Mouse (Mus musculus): ENCODE results near the gene Ahsa2.
"Not testable (repeated sequence)": the region's sequence is repeated elsewhere in the genome, so short reads cannot be mapped to it uniquely, and the experiment has no call there.

Gene Ahsa2

DNA sequence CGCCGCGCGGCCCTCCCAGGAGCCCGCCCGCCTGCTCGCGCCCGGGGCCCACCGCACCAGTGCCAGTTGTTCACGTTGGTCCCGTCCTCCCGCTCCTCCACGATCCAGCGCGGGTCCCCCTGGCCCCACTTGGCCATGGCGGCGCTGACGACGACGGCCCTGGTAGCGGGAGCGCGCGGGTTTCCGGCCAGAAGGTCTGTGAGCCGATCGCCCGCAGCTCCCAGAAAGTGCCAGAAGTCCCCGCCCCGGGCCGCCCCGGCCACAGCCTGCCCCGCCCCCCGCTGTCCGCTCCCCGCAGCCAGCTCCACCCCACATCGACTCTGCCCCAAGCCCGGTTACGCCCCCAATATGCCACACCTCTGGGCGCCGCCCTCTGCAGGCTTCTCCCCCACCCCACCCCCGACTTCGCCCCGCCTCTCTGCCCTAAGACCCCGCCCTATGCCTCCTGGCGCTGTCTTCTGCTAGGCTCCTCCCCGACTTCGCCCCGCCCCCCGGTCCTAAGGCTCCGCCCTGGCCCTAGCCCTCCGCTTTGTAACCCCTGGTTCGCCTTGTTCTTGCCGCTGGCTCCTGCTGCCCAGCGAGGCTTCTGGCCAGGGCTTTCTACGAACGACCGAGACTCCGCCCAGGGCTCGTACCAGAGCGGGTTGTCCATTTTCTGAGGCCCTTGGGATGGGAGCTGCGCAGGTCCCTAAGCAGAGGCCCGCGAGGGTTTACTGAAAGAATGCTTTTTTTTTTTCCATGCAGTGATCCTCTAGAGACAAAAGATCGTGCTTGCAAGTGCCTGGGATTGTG lies at the start of gene Ahsa2:
Ahsa2 (minus strand) TSS at position 313 of the 792 bp plus-strand sequence.
- in situ Hi-C loops (cut with MboI, MseI) = no loop called here

DNA sequence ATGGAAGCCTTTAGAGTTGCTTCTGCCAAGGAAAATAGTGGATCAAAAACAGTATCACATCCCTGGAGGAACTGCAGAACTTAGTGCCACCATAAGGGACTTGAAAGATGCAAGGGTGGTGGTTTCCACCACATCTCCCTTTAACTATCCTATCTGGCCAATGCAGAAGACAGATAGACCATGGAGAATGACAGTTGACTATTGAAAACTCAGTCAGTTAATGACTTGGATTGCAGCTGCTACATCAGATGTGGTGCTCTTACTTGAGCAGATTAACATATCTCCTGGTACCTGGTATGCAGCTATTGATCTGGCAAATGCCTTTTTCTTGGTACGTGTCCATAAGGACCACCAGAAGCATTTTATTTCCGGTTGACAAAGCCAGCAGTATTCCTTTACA lies 39.6 kb upstream of the Ahsa2 start:
- in situ Hi-C loops (cut with MboI, MseI) = no loop called here

DNA sequence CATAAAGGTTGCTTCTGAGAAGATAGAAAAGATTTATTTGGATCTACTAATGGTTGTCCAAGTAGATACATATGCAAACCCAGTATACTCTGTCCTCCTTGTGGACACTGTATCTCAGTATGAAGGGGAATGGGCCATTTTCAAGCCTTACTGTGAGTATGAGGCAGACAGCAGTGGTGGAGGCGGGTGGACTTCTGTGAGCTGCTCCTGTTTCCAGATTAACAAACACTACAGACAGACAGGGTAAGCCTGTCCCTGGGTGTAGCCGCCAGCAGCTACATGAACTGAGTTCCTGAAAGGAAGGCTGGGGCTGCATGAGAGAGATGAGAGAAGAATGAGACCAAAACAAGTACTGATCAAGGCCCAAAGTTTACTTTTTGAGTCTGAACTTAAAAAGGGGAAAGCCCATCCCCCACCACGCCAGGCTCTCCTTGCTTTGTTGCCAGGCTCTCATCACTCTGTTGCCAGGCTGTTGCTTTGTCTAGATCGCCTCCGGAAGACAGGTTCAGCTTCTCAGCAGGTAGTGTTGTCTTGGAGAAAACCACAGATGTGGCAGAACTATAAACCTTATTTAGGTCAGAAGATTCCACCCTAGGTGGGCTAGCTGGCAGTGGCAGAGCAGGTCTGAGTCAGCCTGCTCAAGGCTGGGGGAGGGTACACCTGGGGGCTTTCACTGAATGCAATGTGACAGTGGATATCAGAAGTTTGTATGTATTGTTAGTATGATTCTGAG lies 22.8 kb upstream of the Ahsa2 start, which contains the start of gene 1700093K21Rik:
1700093K21Rik (minus strand) TSS at position 683 of the 733 bp plus-strand sequence.
- in situ Hi-C loops (cut with MboI, MseI) = no loop called here

DNA sequence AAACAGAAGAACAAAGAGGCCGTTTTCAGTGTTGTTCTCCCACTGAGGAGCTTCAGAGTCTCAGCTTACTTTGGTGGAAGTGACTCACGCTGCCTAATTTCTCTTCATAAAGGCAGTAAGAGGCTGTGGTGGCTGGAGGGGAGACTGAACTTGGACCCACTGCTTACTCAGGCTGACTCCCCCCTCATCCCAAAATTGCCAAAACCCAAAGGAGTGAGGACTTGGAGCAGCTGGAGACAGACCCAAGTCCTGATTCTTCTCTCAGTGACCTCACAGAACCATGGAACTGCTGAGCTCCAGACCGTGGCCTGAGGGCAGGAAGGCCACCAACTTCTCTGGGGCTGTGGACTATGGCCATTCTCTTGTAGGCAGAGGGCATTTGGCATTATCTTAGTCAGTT lies 21.2 kb upstream of the Ahsa2 start:
- in situ Hi-C loops (cut with MboI, MseI) = no loop called here

DNA sequence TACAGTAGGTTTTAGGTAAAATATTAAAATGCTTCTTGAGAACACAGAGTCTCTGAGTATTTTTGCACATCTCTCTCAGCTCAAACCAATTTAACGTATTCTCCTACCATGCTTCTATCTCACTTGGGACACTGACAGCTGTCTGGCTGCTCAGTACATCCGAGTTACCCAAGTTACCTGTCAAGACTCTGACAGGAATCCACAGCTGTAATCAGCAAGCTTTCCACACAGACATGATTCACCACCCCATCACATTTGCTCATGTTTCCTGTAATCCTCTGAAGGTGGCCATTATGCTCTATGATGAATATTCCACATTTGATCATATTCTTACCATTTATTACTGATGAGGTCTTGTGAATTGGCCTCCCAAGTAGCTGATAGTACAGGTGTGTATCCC lies 17.5 kb upstream of the Ahsa2 start:
- in situ Hi-C loops (cut with MboI, MseI) = no loop called here

DNA sequence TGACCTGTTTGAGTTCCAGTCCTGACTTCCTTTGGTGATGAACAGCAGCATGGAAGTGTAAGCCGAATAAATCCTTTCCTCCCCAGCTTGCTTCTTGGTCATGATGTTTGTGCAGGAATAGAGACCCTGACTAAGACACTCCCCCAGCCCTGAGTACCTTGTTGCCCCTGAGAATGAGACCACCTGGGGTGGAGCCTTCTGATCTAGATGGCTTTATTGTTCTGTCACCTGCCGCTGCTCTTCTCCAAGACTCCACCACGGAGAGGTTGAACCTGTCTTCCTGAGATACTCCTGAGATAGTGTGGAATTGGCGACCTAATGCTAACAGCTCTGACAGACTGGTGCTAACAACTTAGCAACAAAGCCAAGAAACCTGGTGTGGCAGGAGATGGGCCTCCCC lies 17.0 kb upstream of the Ahsa2 start:
- in situ Hi-C loops (cut with MboI, MseI) = not testable (repeated sequence)

DNA sequence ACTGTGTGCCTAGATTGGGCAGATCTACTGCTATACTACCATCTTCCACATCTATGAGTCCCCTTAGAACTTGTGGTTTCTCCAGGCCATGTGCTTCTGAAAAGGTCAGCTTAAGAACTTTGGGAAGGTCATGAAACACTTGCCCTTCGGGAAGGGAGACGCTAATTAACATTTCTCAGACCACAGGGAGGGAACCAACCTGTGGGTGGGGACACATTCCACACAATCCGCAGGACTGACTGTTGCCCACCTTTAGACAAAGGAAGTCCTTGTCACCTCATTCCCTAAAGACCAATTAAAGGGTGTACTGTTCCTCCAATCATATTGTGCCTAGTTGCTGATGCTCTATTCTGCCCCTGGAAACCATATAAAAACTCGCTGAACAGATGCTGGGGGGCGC lies 7.0 kb upstream of the Ahsa2 start:
- in situ Hi-C loops (cut with MboI, MseI) = not testable (repeated sequence)

DNA sequence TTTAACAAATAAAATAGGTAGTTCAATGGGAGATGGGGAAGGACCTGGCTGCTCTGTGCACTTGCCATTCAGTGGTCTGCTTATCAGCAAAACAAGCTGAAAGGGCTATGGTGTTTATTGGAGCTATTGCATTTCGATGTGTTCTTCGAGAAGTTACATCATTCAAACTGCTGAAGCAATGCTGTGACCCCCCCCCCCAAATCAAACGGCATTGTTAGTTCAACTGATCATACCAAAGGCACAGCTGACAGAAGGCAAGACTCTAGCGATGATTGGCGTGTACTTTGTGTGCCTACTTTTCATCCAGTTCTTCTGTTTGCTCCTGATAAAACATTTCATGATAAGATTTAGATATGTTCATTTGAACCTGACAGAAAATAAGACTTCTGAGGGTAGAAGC lies 779 bp upstream of the Ahsa2 start:
- in situ Hi-C loops (cut with MboI, MseI) = no loop called here

DNA sequence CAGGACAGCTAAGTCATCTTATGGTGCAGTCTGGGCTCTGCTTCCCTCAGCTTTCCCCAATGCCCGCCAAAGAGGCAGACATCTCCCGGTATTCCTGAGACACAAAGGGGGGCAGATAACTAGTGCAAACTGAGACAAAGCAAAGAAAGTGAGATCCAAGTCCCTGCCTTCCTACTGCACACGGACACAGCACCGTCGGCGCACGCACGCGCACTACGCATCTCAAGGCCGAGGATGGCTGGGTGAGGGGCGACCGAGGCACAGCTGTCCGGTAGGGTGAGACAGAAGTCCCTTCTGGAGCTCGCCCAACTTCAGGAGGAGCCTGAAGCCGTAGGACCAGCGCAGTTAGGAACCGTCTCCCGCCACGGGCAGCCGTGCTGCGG lies 504 bp downstream of the Ahsa2 start:
- in situ Hi-C loops (cut with MboI, MseI) = no loop called here

DNA sequence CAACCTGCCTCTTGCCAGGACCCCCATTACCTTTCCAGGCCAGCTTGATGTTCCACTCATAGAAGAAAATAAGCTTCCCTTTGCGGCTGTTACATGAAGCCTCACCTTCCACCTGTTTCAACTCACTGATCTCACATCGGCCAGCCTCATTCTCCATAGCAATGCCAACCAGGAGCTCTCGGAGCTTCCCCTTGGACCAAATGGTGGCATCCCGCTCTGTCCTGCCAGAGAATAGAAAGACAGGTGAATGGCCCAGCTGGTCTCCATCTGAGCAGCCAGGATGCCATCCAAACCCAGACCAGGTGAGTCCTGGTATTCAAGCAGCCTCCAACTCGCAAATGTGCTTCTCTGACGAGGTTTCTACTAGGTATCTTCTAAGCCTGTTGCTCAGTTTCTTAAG lies 1.2 kb downstream of the Ahsa2 start:
- in situ Hi-C loops (cut with MboI, MseI) = no loop called here

DNA sequence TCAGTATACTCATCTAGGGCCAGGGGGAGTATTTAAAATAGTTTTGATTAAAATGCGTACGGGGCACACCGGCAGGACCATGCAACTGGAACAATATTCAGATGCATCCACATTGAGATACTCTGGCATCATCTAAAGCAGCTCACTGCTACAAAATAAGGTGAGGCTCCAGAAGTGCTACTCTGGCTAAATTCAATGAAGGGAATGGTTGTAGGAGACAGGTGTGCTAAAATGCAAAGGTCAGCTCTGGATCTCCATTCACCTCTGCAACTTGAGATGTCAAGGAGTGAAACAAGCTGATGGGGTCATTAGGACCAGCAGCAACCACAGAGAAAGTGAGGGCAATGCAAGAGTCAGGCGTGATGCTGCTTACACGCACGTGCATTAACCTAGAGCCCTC lies 2.6 kb downstream of the Ahsa2 start:
- in situ Hi-C loops (cut with MboI, MseI) = no loop called here

DNA sequence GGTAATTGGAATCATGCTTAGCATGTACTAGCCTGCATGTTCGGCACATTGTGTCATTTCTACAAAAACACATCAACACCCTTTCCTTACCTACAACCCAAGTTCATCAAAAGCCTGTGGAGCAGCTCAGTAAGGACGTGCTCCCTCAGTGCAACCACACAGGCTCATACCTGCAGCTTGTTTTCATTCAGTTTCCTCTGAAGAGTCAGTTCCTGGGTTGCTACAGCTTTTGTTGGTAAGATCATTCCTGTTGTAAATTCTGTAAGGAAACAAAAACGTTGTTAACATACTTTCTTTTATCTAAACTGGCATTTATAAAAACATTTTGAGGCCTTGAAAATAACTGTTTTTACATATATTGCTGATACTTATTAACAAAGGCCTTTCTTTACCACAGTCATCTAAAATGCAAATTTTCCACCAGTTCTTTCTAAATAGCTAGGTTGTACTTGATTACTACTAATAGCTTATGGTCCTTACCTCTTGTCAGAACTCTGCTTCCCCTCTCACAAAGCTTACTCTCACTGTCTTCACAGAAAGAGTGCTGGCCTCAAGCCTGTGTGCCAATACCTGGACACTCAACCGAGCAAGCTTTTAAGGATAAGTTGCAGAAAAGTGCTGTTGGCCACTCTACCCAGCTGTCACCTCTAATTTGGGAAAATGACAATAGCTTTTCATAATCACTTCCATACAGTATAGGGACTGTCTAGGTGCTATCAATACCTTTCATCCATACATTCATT lies 5.6 kb downstream of the Ahsa2 start:
- in situ Hi-C loops (cut with MboI, MseI) = no loop called here

DNA sequence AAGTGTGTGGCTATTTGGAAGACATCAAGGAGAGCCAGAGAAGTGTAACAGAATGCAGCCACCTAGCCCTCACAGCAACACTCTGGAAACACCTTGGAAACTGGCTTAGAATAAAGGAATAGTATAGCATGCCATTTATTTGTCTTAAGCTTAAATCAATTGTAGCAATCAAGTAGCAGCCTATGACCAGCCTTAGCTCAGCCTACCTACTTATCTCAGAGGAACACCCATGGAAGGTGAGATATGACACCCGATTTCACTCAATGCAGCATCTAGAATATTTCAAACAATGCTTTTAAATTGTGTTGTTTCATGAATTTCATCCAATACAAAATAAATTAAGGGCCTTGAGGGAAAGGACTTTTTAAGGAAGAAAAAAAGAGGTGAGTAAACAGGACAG lies 7.9 kb downstream of the Ahsa2 start:
- in situ Hi-C loops (cut with MboI, MseI) = no loop called here

DNA sequence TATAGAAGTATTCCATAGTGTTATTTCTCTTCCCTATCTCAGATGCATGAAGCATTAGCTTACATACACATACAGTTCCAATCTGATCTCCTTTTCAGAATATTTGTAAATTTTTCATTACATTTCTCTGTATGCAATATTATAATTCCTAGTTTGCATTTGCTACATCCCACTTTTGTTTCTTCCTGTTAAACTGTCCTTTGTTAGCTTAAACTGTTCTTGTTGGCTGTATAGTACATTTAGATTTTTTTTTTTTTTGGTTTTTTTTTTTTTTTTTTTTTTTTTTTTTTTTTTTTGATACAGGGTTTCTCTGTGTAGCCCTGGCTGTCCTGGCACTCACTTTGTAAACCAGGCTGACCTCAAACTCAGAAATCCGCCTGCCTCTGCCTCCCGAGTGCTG lies 32.0 kb downstream of the Ahsa2 start:
- in situ Hi-C loops (cut with MboI, MseI) = not testable (repeated sequence)

Data from T-helper 1 cell (primary cell).